ENCODE assay signal across 23 mouse cellular contexts in the genomic region with DNA sequence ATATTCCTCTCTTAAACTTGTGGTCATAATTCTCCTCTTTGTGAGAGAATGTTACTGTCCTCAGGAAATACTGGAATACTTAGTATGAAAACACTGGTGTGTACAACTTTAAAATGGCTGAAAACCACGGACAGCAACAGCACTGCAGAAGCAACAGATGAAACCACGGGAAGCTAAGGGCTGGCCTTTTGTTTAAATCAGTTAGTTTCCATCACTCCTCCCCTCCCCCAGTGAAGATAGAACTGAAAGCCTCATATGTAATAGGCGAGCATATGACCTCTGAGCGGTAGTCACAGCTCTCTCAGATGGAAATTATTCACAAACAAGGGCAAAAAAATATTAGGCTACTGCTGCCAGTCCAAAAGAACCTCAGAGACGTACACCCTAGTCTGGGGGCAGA. TPM values are rescaled to one million over a fixed set of nuclear protein-coding genes. Genes with fewer than 3 reads are reported as not detected.
DNase-seq lines count a peak whose midpoint lies in the region; ATAC-seq lines count a peak whose summit lies in the region.
"Had no signal": no experiment of that assay in that cellular context is flagged by ENCODE, and none has a peak within 500 bp of the region (broad histone marks: within the 10 kb centered on the region; RNA-seq: fewer than 3 reads in every experiment).

No protein-coding gene starts in this region.

- peak; percentile 78 for ATAC-seq in inflammation-experienced regulatory T-cells, adult 6 months
- ATAC-seq: forebrain, embryonic 16.5 days; hindbrain, postnatal 0 days; Patski had no signal

- DNase-seq in 416B (ENCODE audit: low read depth) (peak; percentile 51), NIH3T3 (ENCODE audit: low read depth) (peak; percentile 24)
- peak; percentile 32 for DNase-seq in CD4-positive helper T cell, adult 2 months (ENCODE audit: low read depth, low spot score)
- DNase-seq in kidney, postnatal 4 days, result no peak
- DNase-seq in frontal cortex, postnatal 25 days (ENCODE audit: low spot score in 2 of 2), result no peak
- DNase-seq: adrenal gland, adult 2 months; adrenal gland, postnatal 14 days; cerebellum, adult 11-12 months; cerebellum, adult 9-10 months; cerebellum, postnatal 25 days; embryo, embryonic 11 days; gastrocnemius, adult 2 months; gastrocnemius, postnatal 14 days; heart, adult 18-20 months; heart, postnatal 14 days; heart, postnatal 4 days; kidney, adult 11 months; kidney, adult 8-10 months had no signal

RNA-seq across cellular contexts. Expression of a gene that starts 10.0 kb away (rescaled TPM):
- polyA plus RNA-seq in inflammation-experienced regulatory T-cells, adult 6 months (2017; shearing (Covaris generic)), result 10 to 100 TPM; 10.2 to 18.0 (median 11.1) TPM
- polyA plus RNA-seq: erythroblast, embryonic 14.5 days had no signal

Comparison
In these comparisons a context has a peak if more than half of its experiments do, and no peak if none do; other contexts are left out.
1. DNase-seq: peak in 416B (single experiment), CD4-positive helper T cell, adult 2 months (single experiment) and NIH3T3 (single experiment); none in kidney, postnatal 4 days (0 of 2) and frontal cortex, postnatal 25 days (0 of 2).